Mouse (Mus musculus) MEL (cell line): ENCODE data around the gene Tapt1. TPM values are rescaled to one million over a fixed set of nuclear protein-coding genes. Genes with fewer than 3 reads are reported as not detected.
A peak's percentile ranks its signal among the peaks of the same experiment; 100 is the strongest.

Experiments used
- DNase-seq: peaks from one replicate; pipeline ENCODE4 v3.0.0; 2011; ENCODE audit warnings: low read depth, low spot score
- H3K27ac ChIP-seq: 2 replicates; pipeline ENCODE4 v1.5.1; 2012; ENCODE audit warnings: low read depth, mild to moderate bottlenecking, control low read depth, low read length, moderate library complexity; ENCODE audit not compliant: control insufficient read depth
- H3K27me3 ChIP-seq, 2 experiments: fragments of 150-350 bp in 1 of 2; sonication (generic) in 1 of 2; 2 replicates each; pipeline ENCODE4 v1.6.1; 2012; ENCODE audit warnings: low read length in 2 of 2, mild to moderate bottlenecking in 2 of 2, improper control_type of control experiment in 1 of 2, moderate library complexity in 1 of 2; ENCODE audit not compliant: insufficient read depth in 2 of 2, control insufficient read depth in 1 of 2
- H3K36me3 ChIP-seq, 2 experiments: 2 replicates each; pipeline ENCODE4 v1.6.1; 2012 to 2014; ENCODE audit warnings: low read length in 2 of 2, improper control_type of control experiment in 1 of 2, inconsistent platforms in 1 of 2, mild to moderate bottlenecking in 1 of 2; ENCODE audit not compliant: insufficient read depth in 2 of 2, control insufficient read depth in 1 of 2
- H3K4me1 ChIP-seq, 2 experiments: fragments of 150-350 bp in 1 of 2; sonication (generic) in 1 of 2; 2 replicates each; pipeline ENCODE4 v1.6.1; 2012; ENCODE audit warnings: low read length in 2 of 2, improper control_type of control experiment in 1 of 2, mild to moderate bottlenecking in 1 of 2; ENCODE audit not compliant: insufficient read depth in 2 of 2, control insufficient read depth in 1 of 2
- H3K4me3 ChIP-seq, 2 experiments: fragments of 150-350 bp in 1 of 2; sonication (generic) in 1 of 2; 2 replicates each; pipeline ENCODE4 v1.5.1; 2012; ENCODE audit warnings: low read depth in 2 of 2, low read length in 2 of 2, mild to moderate bottlenecking in 2 of 2, moderate library complexity in 2 of 2, control low read depth in 1 of 2, improper control_type of control experiment in 1 of 2; ENCODE audit not compliant: control insufficient read depth in 1 of 2, insufficient read depth in 1 of 2
- H3K79me2 ChIP-seq: 2 replicates; pipeline ENCODE4 v1.6.1; 2012; ENCODE audit warnings: mild to moderate bottlenecking, low read length, moderate library complexity; ENCODE audit not compliant: control insufficient read depth, poor library complexity, insufficient read depth
- H3K9ac ChIP-seq: 2 replicates; pipeline ENCODE4 v1.6.1; 2012; ENCODE audit warnings: low read depth, mild to moderate bottlenecking, control low read depth, low read length, moderate library complexity; ENCODE audit not compliant: control insufficient read depth, poor library complexity, severe bottlenecking
- H3K9me3 ChIP-seq: fragments of 150-350 bp; sonication (generic); replicated peaks from 2 replicates; pipeline ENCODE4 v1.6.1; 2012; ENCODE audit warnings: mild to moderate bottlenecking, low read length, improper control_type of control experiment, moderate library complexity; ENCODE audit not compliant: insufficient read depth
- BHLHE40 ChIP-seq: IDR thresholded peaks from 2 replicates; pipeline ENCODE4 v1.6.1; 2012; ENCODE audit warnings: low read depth, mild to moderate bottlenecking, inconsistent platforms, low read length, improper control_type of control experiment, borderline replicate concordance
- CHD1 ChIP-seq: IDR thresholded peaks from 2 replicates; pipeline ENCODE4 v1.6.1; 2012; ENCODE audit warnings: low read depth, mild to moderate bottlenecking, inconsistent platforms, low read length, improper control_type of control experiment
- CHD2 ChIP-seq: IDR thresholded peaks from 2 replicates; pipeline ENCODE4 v1.6.1; 2011; ENCODE audit warnings: low read length, improper control_type of control experiment
- CTCF ChIP-seq, 3 experiments: IDR thresholded peaks in 2 of 3; conservative IDR thresholded peaks in 1 of 3; 2 replicates each; pipeline ENCODE4 v1.5.1; 2011 to 2012; ENCODE audit warnings: low read length in 3 of 3, low read depth in 2 of 3, mild to moderate bottlenecking in 2 of 3, improper control_type of control experiment in 1 of 3, inconsistent platforms in 1 of 3, mixed read lengths in 1 of 3, moderate library complexity in 1 of 3; ENCODE audit not compliant: control insufficient read depth in 1 of 3, insufficient read depth in 1 of 3, poor library complexity in 1 of 3, severe bottlenecking in 1 of 3
- E2F4 ChIP-seq: IDR thresholded peaks from 2 replicates; pipeline ENCODE4 v1.6.1; 2011; ENCODE audit warnings: low read depth, low read length, improper control_type of control experiment, borderline replicate concordance
- ELF1 ChIP-seq: IDR thresholded peaks from 2 replicates; pipeline ENCODE4 v1.6.1; 2014; ENCODE audit warnings: low read depth, mild to moderate bottlenecking, inconsistent platforms, low read length, improper control_type of control experiment, moderate library complexity
- EP300 ChIP-seq, 2 experiments: IDR thresholded peaks; 2 replicates each; pipeline ENCODE4 v1.6.1; 2011; ENCODE audit warnings: improper control_type of control experiment in 2 of 2, low read length in 2 of 2, low read depth in 1 of 2, mild to moderate bottlenecking in 1 of 2
- ETS1 ChIP-seq: IDR thresholded peaks from 2 replicates; pipeline ENCODE4 v1.6.1; 2012; ENCODE audit warnings: low read depth, mild to moderate bottlenecking, inconsistent platforms, low read length, improper control_type of control experiment, moderate library complexity
- GABPA ChIP-seq: IDR thresholded peaks from 2 replicates; pipeline ENCODE4 v1.6.1; 2012; ENCODE audit warnings: low read depth, mild to moderate bottlenecking, inconsistent platforms, low read length, improper control_type of control experiment, moderate library complexity
- GATA1 ChIP-seq: IDR thresholded peaks from 2 replicates; pipeline ENCODE4 v1.6.1; 2011; ENCODE audit warnings: low read depth, low read length, improper control_type of control experiment
- HCFC1 ChIP-seq: IDR thresholded peaks from 2 replicates; pipeline ENCODE4 v1.6.1; 2012; ENCODE audit warnings: low read depth, mild to moderate bottlenecking, inconsistent platforms, low read length, improper control_type of control experiment, moderate library complexity
- JUND ChIP-seq: IDR thresholded peaks from 2 replicates; pipeline ENCODE4 v1.6.1; 2011; ENCODE audit warnings: low read depth, mild to moderate bottlenecking, improper control_type of control experiment, low read length
- KAT2A ChIP-seq: conservative IDR thresholded peaks from 2 replicates; pipeline ENCODE4 v1.6.1; 2012; ENCODE audit warnings: low read depth, low read length, improper control_type of control experiment, inconsistent platforms
- MAFK ChIP-seq: IDR thresholded peaks from 2 replicates; pipeline ENCODE4 v1.6.1; 2011; ENCODE audit warnings: low read depth, mild to moderate bottlenecking, low read length, improper control_type of control experiment, borderline replicate concordance
- MAX ChIP-seq: IDR thresholded peaks from 2 replicates; pipeline ENCODE4 v1.6.1; 2011; ENCODE audit warnings: low read length, improper control_type of control experiment
- MAZ ChIP-seq: IDR thresholded peaks from 2 replicates; pipeline ENCODE4 v1.6.1; 2012; ENCODE audit warnings: low read depth, mild to moderate bottlenecking, inconsistent platforms, low read length, improper control_type of control experiment
- MEF2A ChIP-seq: IDR thresholded peaks from 2 replicates; pipeline ENCODE4 v1.6.1; 2014; ENCODE audit warnings: low read depth, mild to moderate bottlenecking, inconsistent platforms, low read length, improper control_type of control experiment; ENCODE audit not compliant: poor library complexity, insufficient replicate concordance, severe bottlenecking; ENCODE audit errors: extremely low read depth
- MXI1 ChIP-seq: IDR thresholded peaks from 2 replicates; pipeline ENCODE4 v1.6.1; 2011; ENCODE audit warnings: mild to moderate bottlenecking, low read depth, low read length, improper control_type of control experiment
- MYB ChIP-seq: IDR thresholded peaks from 2 replicates; pipeline ENCODE4 v1.6.1; 2011; ENCODE audit warnings: mild to moderate bottlenecking, low read depth, low read length, improper control_type of control experiment
- MYC ChIP-seq: IDR thresholded peaks from 2 replicates; pipeline ENCODE4 v1.6.1; 2011; ENCODE audit warnings: low read depth, mild to moderate bottlenecking, low read length, improper control_type of control experiment, moderate library complexity
- NELFE ChIP-seq: IDR thresholded peaks from 2 replicates; pipeline ENCODE4 v1.6.1; 2011; ENCODE audit warnings: low read depth, low read length, improper control_type of control experiment
- POLR2A ChIP-seq, 2 experiments: IDR thresholded peaks; 2 replicates each; pipeline ENCODE4 v1.6.1; 2011 to 2012; ENCODE audit warnings: low read length in 2 of 2, mild to moderate bottlenecking in 2 of 2, control low read depth in 1 of 2, improper control_type of control experiment in 1 of 2, low read depth in 1 of 2, moderate library complexity in 1 of 2; ENCODE audit not compliant: control insufficient read depth in 1 of 2, insufficient read depth in 1 of 2, poor library complexity in 1 of 2
- POLR2AphosphoS5 ChIP-seq: IDR thresholded peaks from 2 replicates; pipeline ENCODE4 v1.6.1; 2012; ENCODE audit warnings: low read depth, borderline replicate concordance, mild to moderate bottlenecking, inconsistent platforms, low read length, moderate library complexity, mixed read lengths
- RAD21 ChIP-seq: IDR thresholded peaks from 2 replicates; pipeline ENCODE4 v1.6.1; 2011; ENCODE audit warnings: mild to moderate bottlenecking, low read depth, low read length, improper control_type of control experiment
- RCOR1 ChIP-seq: IDR thresholded peaks from 2 replicates; pipeline ENCODE4 v1.6.1; 2012; ENCODE audit warnings: low read depth, mild to moderate bottlenecking, inconsistent platforms, low read length, improper control_type of control experiment
- SIN3A ChIP-seq: IDR thresholded peaks from 2 replicates; pipeline ENCODE4 v1.6.1; 2012; ENCODE audit warnings: low read length, improper control_type of control experiment, inconsistent platforms
- TAL1 ChIP-seq: IDR thresholded peaks from 2 replicates; pipeline ENCODE4 v1.6.1; 2012; ENCODE audit warnings: mild to moderate bottlenecking, inconsistent platforms, low read length, moderate library complexity, mixed read lengths
- TBP ChIP-seq: IDR thresholded peaks from 2 replicates; pipeline ENCODE4 v1.8.0; 2011; ENCODE audit warnings: low read depth, low read length, improper control_type of control experiment
- TCF12 ChIP-seq: IDR thresholded peaks from 2 replicates; pipeline ENCODE4 v1.6.1; 2014; ENCODE audit warnings: low read depth, mild to moderate bottlenecking, inconsistent platforms, low read length, improper control_type of control experiment, moderate library complexity
- UBTF ChIP-seq: IDR thresholded peaks from 2 replicates; pipeline ENCODE4 v1.6.1; 2012; ENCODE audit warnings: low read depth, mild to moderate bottlenecking, inconsistent platforms, low read length, improper control_type of control experiment, moderate library complexity, borderline replicate concordance; ENCODE audit not compliant: insufficient read depth
- USF1 ChIP-seq: IDR thresholded peaks from 2 replicates; pipeline ENCODE4 v1.6.1; 2014; ENCODE audit warnings: low read depth, mild to moderate bottlenecking, inconsistent platforms, low read length, improper control_type of control experiment, moderate library complexity
- USF2 ChIP-seq, 2 experiments: IDR thresholded peaks; 2 replicates each; pipeline ENCODE4 v1.6.1; 2011 to 2012; ENCODE audit warnings: improper control_type of control experiment in 2 of 2, low read length in 2 of 2, borderline replicate concordance in 1 of 2, inconsistent platforms in 1 of 2, low read depth in 1 of 2, mild to moderate bottlenecking in 1 of 2; ENCODE audit not compliant: insufficient read depth in 1 of 2
- ZC3H11A ChIP-seq: IDR thresholded peaks from 2 replicates; pipeline ENCODE4 v1.6.1; 2012; ENCODE audit warnings: low read depth, mild to moderate bottlenecking, inconsistent platforms, low read length, improper control_type of control experiment
- ZKSCAN1 ChIP-seq: IDR thresholded peaks from 2 replicates; pipeline ENCODE4 v1.6.1; 2012; ENCODE audit warnings: low read depth, mild to moderate bottlenecking, inconsistent platforms, low read length, improper control_type of control experiment, moderate library complexity
- ZMIZ1 ChIP-seq: IDR thresholded peaks from 2 replicates; pipeline ENCODE4 v1.6.1; 2012; ENCODE audit warnings: low read depth, mild to moderate bottlenecking, inconsistent platforms, low read length, improper control_type of control experiment, moderate library complexity
- ZNF384 ChIP-seq: IDR thresholded peaks from 2 replicates; pipeline ENCODE4 v1.6.1; 2012; ENCODE audit warnings: low read depth, mild to moderate bottlenecking, inconsistent platforms, low read length, improper control_type of control experiment
- polyA plus RNA-seq, 2 experiments: library from polyadenylated mRNA; stranded (reverse) in 1 of 2; unstranded in 1 of 2; fragments of >175 nt in 1 of 2; fragments of >200 nt in 1 of 2; gene quantifications; 2 replicates each; pipeline versions ENCODE4 v1.2.1 to v1.2.4; 2012; ENCODE audit warnings: low replicate concordance in 2 of 2, low read depth in 1 of 2; ENCODE audit not compliant: insufficient read length in 2 of 2, insufficient read depth in 1 of 2, missing spikeins in 1 of 2
- total RNA-seq: library from RNA; depleted of rRNA; stranded (reverse); fragments of 300-350 nt; gene quantifications from 2 replicates; pipeline ENCODE4 v1.2.3, GENCODE M21; 2012

The Tapt1 gene
- total and polyA plus RNA-seq, 3 experiments, result 47.0 to 64.6 TPM; not detected in 1

GRCm38 (mm10) chr5:44224251-44224650, 2.2 kb downstream of the Tapt1 start:
- Histone ChIP-seq H3K9ac (peak overlapping the region; percentile 87), H3K79me2 (peaks cover 74% of the 10 kb centered on the region), H3K4me1 (peaks cover 23 to 33% of the 10 kb centered on the region in 2 experiments), H3K27me3 (no peaks in the 10 kb centered on the region), H3K36me3 (peaks cover 8 to 38% of the 10 kb centered on the region in 2 experiments), H3K27ac (peak overlapping the region; percentile 15; the same call in 1 of the 2 replicates), H3K4me3 (peak overlapping the region; percentile 33 to 87), H3K9me3 (no peaks in the 10 kb centered on the region)
- peak; percentile 85 for DNase-seq
- 0 out of 2 replicates have a peak, but pooled peaks have one; percentile 10 for TF ChIP-seq MAFK
- peak; percentile 66 for TF ChIP-seq HCFC1
- TF ChIP-seq GATA1, result no peak
- no peak; the same call in 1 of the 2 replicates for TF ChIP-seq MXI1
- no peak for TF ChIP-seq TAL1
- TF ChIP-seq RAD21, result peak; percentile 48
- TF ChIP-seq ZMIZ1, result no peak; the same call in 1 of the 2 replicates
- TF ChIP-seq UBTF, result no peak
- TF ChIP-seq E2F4, result no peak
- TF ChIP-seq MEF2A, result no peak
- TF ChIP-seq SIN3A, result peak; percentile 87
- no peak for TF ChIP-seq USF1
- 0 out of 2 replicates have a peak, but pooled peaks have one; percentile 24 for TF ChIP-seq MYB
- TF ChIP-seq JUND, result 0 out of 2 replicates have a peak, but pooled peaks have one; percentile 34
- TF ChIP-seq EP300 (IDR thresholded peaks at IDR 0.05; ENCODE audit: low read depth in 1 of 2, low read length in 2 of 2), result peak in 1 of 2 experiments; percentile 42; a peak in 1 of 4 replicates
- TF ChIP-seq ELF1, result no peak
- peak; percentile 32; the same call in 1 of the 2 replicates for TF ChIP-seq RCOR1
- TF ChIP-seq BHLHE40, result peak; percentile 45; the same call in 1 of the 2 replicates
- TF ChIP-seq CHD2, result no peak; the same call in 1 of the 2 replicates
- peak; percentile 40 to 85 (median 52) for TF ChIP-seq CTCF (IDR thresholded peaks at IDR 0.05 in 2 of 3, conservative IDR thresholded peaks at IDR 0.05 in 1 of 3; ENCODE audit: control insufficient read depth in 1 of 3, insufficient read depth in 1 of 3, low read depth in 2 of 3, low read length in 3 of 3, poor library complexity in 1 of 3, severe bottlenecking in 1 of 3)
- TF ChIP-seq MAX, result peak; percentile 48; the same call in 1 of the 2 replicates
- TF ChIP-seq ZC3H11A, result peak; percentile 44
- no peak for TF ChIP-seq POLR2A (IDR thresholded peaks at IDR 0.05; ENCODE audit: control insufficient read depth in 1 of 2, insufficient read depth in 1 of 2, low read depth in 1 of 2, low read length in 2 of 2, poor library complexity in 1 of 2)
- 0 out of 2 replicates have a peak, but pooled peaks have one; percentile 34 for TF ChIP-seq TBP
- TF ChIP-seq USF2 (IDR thresholded peaks at IDR 0.05; ENCODE audit: borderline replicate concordance in 1 of 2, insufficient read depth in 1 of 2, low read depth in 1 of 2, low read length in 2 of 2), result 0 out of 4 replicates have a peak, but pooled peaks of 1 of the 2 experiments have one; percentile 12
- peak; percentile 54 for TF ChIP-seq TCF12
- peak; percentile 69; the same call in 1 of the 2 replicates for TF ChIP-seq MAZ
- TF ChIP-seq MYC, result peak; percentile 49; the same call in 1 of the 2 replicates
- TF ChIP-seq ZKSCAN1, result no peak
- TF ChIP-seq KAT2A, result no peak
- peak; percentile 87; the same call in 1 of the 2 replicates for TF ChIP-seq CHD1
- TF ChIP-seq POLR2AphosphoS5, result no peak
- TF ChIP-seq ZNF384, result peak; percentile 30; the same call in 1 of the 2 replicates
- no peak for TF ChIP-seq GABPA
- 0 out of 2 replicates have a peak, but pooled peaks have one; percentile 17 for TF ChIP-seq NELFE
- peak; percentile 48; the same call in 1 of the 2 replicates for TF ChIP-seq ETS1
